Mouse (Mus musculus): ENCODE results near the gene Numb. TPM values are rescaled to one million over a fixed set of nuclear protein-coding genes. Genes with fewer than 3 reads are reported as not detected.

Gene Numb
- total RNA-seq, 1 experiment: 17.2 TPM

DNA sequence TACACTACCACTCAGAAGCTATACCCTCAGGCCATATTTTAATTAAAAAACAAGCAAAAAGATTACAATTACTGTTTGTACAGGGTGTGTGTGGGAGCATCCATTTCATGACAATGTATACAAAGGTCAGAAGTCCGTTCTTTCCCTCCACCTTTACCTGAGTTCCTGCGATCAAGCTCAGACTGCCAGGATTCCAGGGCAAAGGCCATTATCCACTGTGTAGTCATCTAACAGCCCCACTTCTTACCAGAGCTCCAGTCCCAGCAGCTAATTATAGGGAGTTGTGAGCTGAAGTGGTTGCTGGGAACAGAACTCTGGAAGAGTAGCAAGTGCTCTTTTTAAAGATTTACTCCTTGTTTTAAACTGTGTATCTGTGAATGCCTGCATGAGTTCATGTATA, 11.3 kb downstream of the Numb start:
- Histone ChIP-seq H3K9ac (ENCODE audit: insufficient read depth, low read depth, low read length, poor library complexity, severe bottlenecking) (no peak overlapping the region), H3K9me3 (ENCODE audit: control insufficient read depth, insufficient read depth, low read depth, low read length) (no peaks in the 10 kb centered on the region), H3K36me3 (ENCODE audit: control insufficient read depth, insufficient read depth, low read length, poor library complexity, severe bottlenecking) (no peaks in the 10 kb centered on the region), H3K4me3 (ENCODE audit: insufficient read depth in 1 of 2, low read depth in 1 of 2, low read length in 2 of 2, poor library complexity in 1 of 2, severe bottlenecking in 1 of 2) (no peak overlapping the region), H3K27ac (ENCODE audit: insufficient read depth, low read depth, low read length, poor library complexity, severe bottlenecking) (no peak overlapping the region), H3K4me1 (ENCODE audit: control insufficient read depth in 2 of 2, insufficient read depth in 2 of 2, low read length in 2 of 2, poor library complexity in 1 of 2) (no peaks in the 10 kb centered on the region)
- DNase-seq (ENCODE audit: low read depth, low spot score): no peak
- TF ChIP-seq ZC3H11A (IDR thresholded peaks at IDR 0.05; ENCODE audit: borderline replicate concordance, low read depth, low read length): no peak
- no peak for TF ChIP-seq MAFK (IDR thresholded peaks at IDR 0.05; ENCODE audit: insufficient read depth, low read depth, low read length)
- TF ChIP-seq CHD2 (IDR thresholded peaks at IDR 0.05; ENCODE audit: low read depth, low read length): no peak
- no peak for TF ChIP-seq ZNF384 (IDR thresholded peaks at IDR 0.05; ENCODE audit: low read depth, low read length)
- no peak for TF ChIP-seq HCFC1 (IDR thresholded peaks at IDR 0.05; ENCODE audit: borderline replicate concordance, insufficient read depth, low read length)
- in situ Hi-C loops (cut with MboI; ENCODE audit: low sequenced_read_pairs in 2 of 2, unreplicated experiment in 2 of 2): no loop called here

DNA sequence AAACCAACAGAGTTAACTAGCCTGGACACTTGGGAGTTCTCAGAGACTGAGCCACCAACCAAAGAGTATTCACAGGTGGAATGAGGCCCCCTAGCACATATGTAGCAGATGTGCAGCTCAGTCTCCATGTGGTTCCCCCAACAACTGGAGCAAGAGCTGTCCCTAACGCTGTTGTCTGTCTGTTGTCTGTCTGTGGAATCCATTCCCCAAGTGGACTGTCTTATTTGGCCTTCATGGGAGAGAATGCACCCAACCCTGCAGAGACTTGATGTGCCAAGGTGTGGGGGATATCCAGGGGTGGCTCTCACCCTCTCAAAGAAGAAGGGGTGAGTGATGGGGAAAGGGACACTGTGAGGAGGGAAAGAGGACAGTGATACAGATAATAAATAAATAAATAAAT, 28.8 kb downstream of the Numb start:
- H3K9me3 ChIP-seq (ENCODE audit: control insufficient read depth, insufficient read depth, low read depth, low read length): no peaks in the 10 kb centered on the region
- no peak overlapping the region for H3K4me3 ChIP-seq (ENCODE audit: insufficient read depth in 1 of 2, low read depth in 1 of 2, low read length in 2 of 2, poor library complexity in 1 of 2, severe bottlenecking in 1 of 2)
- no peaks in the 10 kb centered on the region for H3K4me1 ChIP-seq (ENCODE audit: control insufficient read depth in 2 of 2, insufficient read depth in 2 of 2, low read length in 2 of 2, poor library complexity in 1 of 2)
- H3K36me3 ChIP-seq (ENCODE audit: control insufficient read depth, insufficient read depth, low read length, poor library complexity, severe bottlenecking): no peaks in the 10 kb centered on the region; the same call in 1 of the 2 replicates
- in situ Hi-C loops (cut with MboI; ENCODE audit: low sequenced_read_pairs in 2 of 2, unreplicated experiment in 2 of 2): no loop called here
- no peak overlapping the region for H3K27ac ChIP-seq (ENCODE audit: insufficient read depth, low read depth, low read length, poor library complexity, severe bottlenecking)
- no peak for DNase-seq (ENCODE audit: low read depth, low spot score)
- no peak overlapping the region for H3K9ac ChIP-seq (ENCODE audit: insufficient read depth, low read depth, low read length, poor library complexity, severe bottlenecking)
- TF ChIP-seq ZNF384 (IDR thresholded peaks at IDR 0.05; ENCODE audit: low read depth, low read length) (no peak), HCFC1 (IDR thresholded peaks at IDR 0.05; ENCODE audit: borderline replicate concordance, insufficient read depth, low read length) (no peak), CHD2 (IDR thresholded peaks at IDR 0.05; ENCODE audit: low read depth, low read length) (no peak), ZC3H11A (IDR thresholded peaks at IDR 0.05; ENCODE audit: borderline replicate concordance, low read depth, low read length) (no peak), MAFK (IDR thresholded peaks at IDR 0.05; ENCODE audit: insufficient read depth, low read depth, low read length) (no peak)

DNA sequence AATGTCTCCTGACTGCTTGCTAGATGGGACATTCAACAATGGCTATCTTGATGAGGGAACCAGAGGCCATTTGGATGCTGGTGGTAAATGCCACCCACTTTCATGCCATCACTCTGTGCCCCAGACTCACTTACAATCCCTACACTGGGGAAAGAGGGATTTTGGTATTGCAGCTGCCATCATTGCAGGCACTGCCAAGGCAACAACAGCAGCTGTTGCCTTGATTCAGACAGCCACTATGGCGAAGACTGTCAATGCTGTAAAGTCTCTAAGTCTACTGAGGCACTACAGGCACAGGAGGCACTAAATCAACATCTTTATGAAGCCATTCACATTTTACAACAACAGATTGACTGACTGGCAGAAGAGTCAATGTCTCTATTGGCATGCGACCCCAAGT, 30.5 kb downstream of the Numb start:
- in situ Hi-C loops (cut with MboI; ENCODE audit: low sequenced_read_pairs in 2 of 2, unreplicated experiment in 2 of 2): no loop called here
- H3K9ac ChIP-seq (ENCODE audit: insufficient read depth, low read depth, low read length, poor library complexity, severe bottlenecking): no peak overlapping the region
- H3K4me1 ChIP-seq (ENCODE audit: control insufficient read depth in 2 of 2, insufficient read depth in 2 of 2, low read length in 2 of 2, poor library complexity in 1 of 2): no peaks in the 10 kb centered on the region
- no peak for DNase-seq (ENCODE audit: low read depth, low spot score)
- no peaks in the 10 kb centered on the region; the same call in 1 of the 2 replicates for H3K36me3 ChIP-seq (ENCODE audit: control insufficient read depth, insufficient read depth, low read length, poor library complexity, severe bottlenecking)
- H3K4me3 ChIP-seq (ENCODE audit: insufficient read depth in 1 of 2, low read depth in 1 of 2, low read length in 2 of 2, poor library complexity in 1 of 2, severe bottlenecking in 1 of 2): no peak overlapping the region
- TF ChIP-seq ZNF384 (IDR thresholded peaks at IDR 0.05; ENCODE audit: low read depth, low read length) (no peak), MAFK (IDR thresholded peaks at IDR 0.05; ENCODE audit: insufficient read depth, low read depth, low read length) (no peak), ZC3H11A (IDR thresholded peaks at IDR 0.05; ENCODE audit: borderline replicate concordance, low read depth, low read length) (no peak), HCFC1 (IDR thresholded peaks at IDR 0.05; ENCODE audit: borderline replicate concordance, insufficient read depth, low read length) (no peak), CHD2 (IDR thresholded peaks at IDR 0.05; ENCODE audit: low read depth, low read length) (no peak)
- H3K9me3 ChIP-seq (ENCODE audit: control insufficient read depth, insufficient read depth, low read depth, low read length): no peaks in the 10 kb centered on the region
- H3K27ac ChIP-seq (ENCODE audit: insufficient read depth, low read depth, low read length, poor library complexity, severe bottlenecking): no peak overlapping the region

DNA sequence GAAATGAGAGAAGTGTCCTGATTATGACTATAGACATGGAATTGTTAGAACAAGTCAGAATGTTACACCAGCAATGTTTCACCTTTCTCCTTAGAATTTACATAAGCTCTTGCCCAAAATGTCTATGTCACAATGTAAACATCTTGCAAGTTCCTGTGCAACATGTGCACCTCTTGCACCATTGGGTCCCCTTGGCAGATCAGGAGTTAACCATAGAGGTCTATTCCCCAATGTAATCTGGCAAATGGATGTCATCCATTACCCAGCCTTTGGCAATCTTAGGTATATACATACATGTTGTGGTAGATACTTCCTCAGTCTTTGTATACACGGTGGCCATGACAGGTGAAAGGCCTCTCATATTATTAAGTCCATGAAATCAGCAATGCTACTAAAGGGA, 32.6 kb downstream of the Numb start:
- no peak overlapping the region for H3K27ac ChIP-seq (ENCODE audit: insufficient read depth, low read depth, low read length, poor library complexity, severe bottlenecking)
- no peak for DNase-seq (ENCODE audit: low read depth, low spot score)
- H3K9me3 ChIP-seq (ENCODE audit: control insufficient read depth, insufficient read depth, low read depth, low read length): no peaks in the 10 kb centered on the region
- H3K4me1 ChIP-seq (ENCODE audit: control insufficient read depth in 2 of 2, insufficient read depth in 2 of 2, low read length in 2 of 2, poor library complexity in 1 of 2): no peaks in the 10 kb centered on the region
- TF ChIP-seq CHD2 (IDR thresholded peaks at IDR 0.05; ENCODE audit: low read depth, low read length): no peak
- TF ChIP-seq HCFC1 (IDR thresholded peaks at IDR 0.05; ENCODE audit: borderline replicate concordance, insufficient read depth, low read length): no peak
- H3K36me3 ChIP-seq (ENCODE audit: control insufficient read depth, insufficient read depth, low read length, poor library complexity, severe bottlenecking): no peaks in the 10 kb centered on the region; the same call in 1 of the 2 replicates
- in situ Hi-C loops (cut with MboI; ENCODE audit: low sequenced_read_pairs in 2 of 2, unreplicated experiment in 2 of 2): no loop called here
- no peak overlapping the region for H3K4me3 ChIP-seq (ENCODE audit: insufficient read depth in 1 of 2, low read depth in 1 of 2, low read length in 2 of 2, poor library complexity in 1 of 2, severe bottlenecking in 1 of 2)
- H3K9ac ChIP-seq (ENCODE audit: insufficient read depth, low read depth, low read length, poor library complexity, severe bottlenecking): no peak overlapping the region
